Mouse (Mus musculus) megakaryocyte, embryonic 14.5 days (primary cell): ENCODE data around the gene Gm10490.

Experiments used
- FLI1 ChIP-seq: IDR thresholded peaks from 2 replicates; pipeline ENCODE4 v1.6.1; 2012; ENCODE audit warnings: low read length, inconsistent platforms, mixed read lengths
- GATA1 ChIP-seq: IDR thresholded peaks from 3 replicates; pipeline ENCODE4 v1.6.1; 2012; ENCODE audit warnings: mixed read lengths, low read length, inconsistent platforms, borderline replicate concordance

- TF ChIP-seq GATA1 (no peak), FLI1 (no peak)
Measured at GRCm38 (mm10) chrX:7919601-7920383, 10.4 kb downstream of the Gm10490 start, which contains the start of gene Pcsk1n.
